Mouse (Mus musculus): Measurements from ENCODE around the gene Kat14. TPM values are rescaled to one million over a fixed set of nuclear protein-coding genes. Genes with fewer than 3 reads are reported as not detected.
A peak's percentile ranks its signal among the peaks of the same experiment; 100 is the strongest.

The Kat14 gene
- polyA plus RNA-seq, 1 experiment: 34.8 TPM

- TF ChIP-seq CTCF (IDR thresholded peaks at IDR 0.05; ENCODE audit: borderline replicate concordance, control insufficient read depth, extremely low read depth, insufficient read depth, low read length, poor library complexity): no peak
- no peak for TF ChIP-seq POLR2A (IDR thresholded peaks at IDR 0.05; ENCODE audit: control insufficient read depth, extremely low read depth, insufficient read depth, low read length, poor library complexity)
- DNase-seq: no peak
- H3K27me3 ChIP-seq (ENCODE audit: control insufficient read depth, insufficient read depth, low read length): no peaks in the 10 kb centered on the region
- H3K4me3 ChIP-seq (ENCODE audit: control insufficient read depth, insufficient read depth, low read length): no peak overlapping the region
- no peak overlapping the region for H3K27ac ChIP-seq (ENCODE audit: control insufficient read depth, insufficient read depth, low read length)
- no peaks in the 10 kb centered on the region for H3K36me3 ChIP-seq (ENCODE audit: control insufficient read depth, insufficient read depth, low read length)
- H3K4me1 ChIP-seq (replicated peaks; ENCODE audit: control insufficient read depth, insufficient read depth, low read length): no peaks in the 10 kb centered on the region
- WGBS: 56% methylated on average over 4 of the region's 4 CpGs
Observed at GRCm38 (mm10) chr2:144438424-144438823, 69.6 kb downstream of the Kat14 start.

- TF ChIP-seq POLR2A (IDR thresholded peaks at IDR 0.05; ENCODE audit: control insufficient read depth, extremely low read depth, insufficient read depth, low read length, poor library complexity): no peak
- no peak for TF ChIP-seq CTCF (IDR thresholded peaks at IDR 0.05; ENCODE audit: borderline replicate concordance, control insufficient read depth, extremely low read depth, insufficient read depth, low read length, poor library complexity)
- H3K4me1 ChIP-seq (replicated peaks; ENCODE audit: control insufficient read depth, insufficient read depth, low read length): no peaks in the 10 kb centered on the region
- no peaks in the 10 kb centered on the region for H3K27me3 ChIP-seq (ENCODE audit: control insufficient read depth, insufficient read depth, low read length)
- no peak overlapping the region for H3K27ac ChIP-seq (ENCODE audit: control insufficient read depth, insufficient read depth, low read length)
- 88% methylated on average over 3 of the region's 3 CpGs for WGBS
- H3K4me3 ChIP-seq (ENCODE audit: control insufficient read depth, insufficient read depth, low read length): no peak overlapping the region
- DNase-seq: no peak
- H3K36me3 ChIP-seq (ENCODE audit: control insufficient read depth, insufficient read depth, low read length): no peaks in the 10 kb centered on the region
Observed at GRCm38 (mm10) chr2:144439191-144439700, 70.5 kb downstream of the Kat14 start.

DNA sequence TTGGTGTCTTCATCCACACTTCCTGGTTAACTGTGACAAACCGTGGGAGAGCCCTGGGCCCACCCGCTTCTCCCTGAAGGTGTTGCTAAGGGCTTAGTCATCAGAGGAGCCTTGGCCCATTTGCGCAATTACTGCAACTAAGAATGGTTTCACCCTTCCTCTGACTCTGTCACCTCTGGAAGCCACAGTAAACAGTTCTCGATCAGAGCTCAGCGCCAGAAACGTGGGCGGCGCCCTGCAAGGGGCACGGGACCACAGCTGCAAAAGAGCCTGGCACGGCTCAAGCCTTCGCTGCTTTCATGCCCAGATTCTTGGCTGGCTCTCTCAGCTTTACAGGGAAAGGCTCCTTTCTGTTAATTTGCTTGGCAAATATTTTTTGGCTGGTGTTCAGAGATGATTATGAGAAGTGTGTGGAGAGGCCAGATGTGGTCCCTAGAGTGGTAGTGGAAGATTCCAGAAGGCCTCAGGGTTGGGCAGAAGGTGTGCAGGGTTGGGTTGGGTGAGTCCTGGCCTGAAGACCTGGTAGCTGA, 72.7 kb downstream of the Kat14 start:
- no peak overlapping the region for H3K27ac ChIP-seq (ENCODE audit: control insufficient read depth, insufficient read depth, low read length)
- no peaks in the 10 kb centered on the region for H3K36me3 ChIP-seq (ENCODE audit: control insufficient read depth, insufficient read depth, low read length)
- H3K27me3 ChIP-seq (ENCODE audit: control insufficient read depth, insufficient read depth, low read length): no peaks in the 10 kb centered on the region
- no peak for DNase-seq
- TF ChIP-seq CTCF (IDR thresholded peaks at IDR 0.05; ENCODE audit: borderline replicate concordance, control insufficient read depth, extremely low read depth, insufficient read depth, low read length, poor library complexity) (no peak), POLR2A (IDR thresholded peaks at IDR 0.05; ENCODE audit: control insufficient read depth, extremely low read depth, insufficient read depth, low read length, poor library complexity) (no peak)
- H3K4me3 ChIP-seq (ENCODE audit: control insufficient read depth, insufficient read depth, low read length): no peak overlapping the region
- WGBS: 86% methylated on average over 11 of the region's 11 CpGs
- no peaks in the 10 kb centered on the region for H3K4me1 ChIP-seq (replicated peaks; ENCODE audit: control insufficient read depth, insufficient read depth, low read length)

DNA sequence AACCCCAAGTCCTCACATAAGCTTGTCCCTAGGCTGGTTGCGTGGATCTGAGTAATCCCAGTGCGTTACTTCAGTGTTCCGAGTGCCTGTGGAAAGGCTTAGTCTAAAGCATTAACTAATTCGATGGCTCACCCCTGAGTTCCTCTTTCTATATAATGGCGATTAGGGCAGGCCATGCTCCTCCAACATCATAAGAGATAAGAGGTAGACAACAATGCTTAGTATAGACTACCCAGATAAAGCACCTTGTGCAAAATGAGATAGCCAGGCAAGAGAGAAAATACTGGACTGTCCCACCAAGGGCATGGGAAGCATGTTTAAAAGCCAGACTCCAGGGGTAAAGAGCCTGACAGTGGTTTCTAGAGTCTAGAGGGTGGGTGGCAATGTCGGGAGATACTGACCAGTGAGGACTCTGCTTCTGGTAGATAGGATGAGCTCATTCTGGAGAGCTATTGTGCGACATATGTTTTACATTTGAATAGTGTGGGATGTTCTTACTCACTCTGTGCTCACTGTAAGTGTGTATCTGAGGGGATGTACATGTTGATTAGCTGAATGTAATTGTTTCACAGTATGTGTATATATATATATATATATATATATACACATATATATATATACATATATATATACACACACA, 77.7 kb downstream of the Kat14 start:
- Histone ChIP-seq H3K27ac (ENCODE audit: control insufficient read depth, insufficient read depth, low read length) (no peak overlapping the region), H3K4me1 (replicated peaks; ENCODE audit: control insufficient read depth, insufficient read depth, low read length) (no peaks in the 10 kb centered on the region), H3K4me3 (ENCODE audit: control insufficient read depth, insufficient read depth, low read length) (no peak overlapping the region), H3K36me3 (ENCODE audit: control insufficient read depth, insufficient read depth, low read length) (no peaks in the 10 kb centered on the region), H3K27me3 (ENCODE audit: control insufficient read depth, insufficient read depth, low read length) (no peaks in the 10 kb centered on the region)
- DNase-seq: no peak
- WGBS: 76% methylated on average over 7 of the region's 7 CpGs
- TF ChIP-seq CTCF (IDR thresholded peaks at IDR 0.05; ENCODE audit: borderline replicate concordance, control insufficient read depth, extremely low read depth, insufficient read depth, low read length, poor library complexity) (no peak), POLR2A (IDR thresholded peaks at IDR 0.05; ENCODE audit: control insufficient read depth, extremely low read depth, insufficient read depth, low read length, poor library complexity) (no peak)

DNA sequence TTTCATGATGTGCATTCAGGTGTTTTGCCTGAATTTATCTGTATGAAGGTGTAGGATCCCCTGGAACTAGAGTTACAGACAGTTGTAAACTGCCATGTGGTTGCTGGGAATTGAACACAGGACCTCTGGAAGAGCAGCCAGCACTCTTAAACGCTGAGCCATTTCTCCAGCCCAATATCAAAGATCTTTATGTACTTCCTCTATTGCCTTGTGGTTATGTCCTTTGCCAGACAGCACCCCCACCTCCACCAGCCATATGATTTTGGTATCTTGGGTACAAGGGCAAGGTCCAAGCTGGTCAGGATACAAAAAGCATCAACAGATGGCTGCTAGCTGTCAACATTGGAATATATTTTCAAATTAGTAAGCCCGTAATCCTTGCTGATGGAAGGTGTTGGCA, 81.6 kb downstream of the Kat14 start:
- no peaks in the 10 kb centered on the region for H3K27me3 ChIP-seq (ENCODE audit: control insufficient read depth, insufficient read depth, low read length)
- H3K36me3 ChIP-seq (ENCODE audit: control insufficient read depth, insufficient read depth, low read length): no peaks in the 10 kb centered on the region
- TF ChIP-seq CTCF (IDR thresholded peaks at IDR 0.05; ENCODE audit: borderline replicate concordance, control insufficient read depth, extremely low read depth, insufficient read depth, low read length, poor library complexity): no peak
- TF ChIP-seq POLR2A (IDR thresholded peaks at IDR 0.05; ENCODE audit: control insufficient read depth, extremely low read depth, insufficient read depth, low read length, poor library complexity): no peak
- WGBS: 44% methylated on average over 2 of the region's 2 CpGs
- DNase-seq: no peak
- no peak overlapping the region for H3K27ac ChIP-seq (ENCODE audit: control insufficient read depth, insufficient read depth, low read length)
- H3K4me1 ChIP-seq (replicated peaks; ENCODE audit: control insufficient read depth, insufficient read depth, low read length): no peaks in the 10 kb centered on the region
- no peak overlapping the region for H3K4me3 ChIP-seq (ENCODE audit: control insufficient read depth, insufficient read depth, low read length)

GRCm38 (mm10) chr2:144452364-144453008, 83.7 kb downstream of the Kat14 start:
- 11% methylated on average over 8 of the region's 8 CpGs for WGBS
- TF ChIP-seq POLR2A (IDR thresholded peaks at IDR 0.05; ENCODE audit: control insufficient read depth, extremely low read depth, insufficient read depth, low read length, poor library complexity): no peak
- no peak for TF ChIP-seq CTCF (IDR thresholded peaks at IDR 0.05; ENCODE audit: borderline replicate concordance, control insufficient read depth, extremely low read depth, insufficient read depth, low read length, poor library complexity)
- no peaks in the 10 kb centered on the region for H3K36me3 ChIP-seq (ENCODE audit: control insufficient read depth, insufficient read depth, low read length)
- no peaks in the 10 kb centered on the region for H3K4me1 ChIP-seq (replicated peaks; ENCODE audit: control insufficient read depth, insufficient read depth, low read length)
- H3K4me3 ChIP-seq (ENCODE audit: control insufficient read depth, insufficient read depth, low read length): no peak overlapping the region
- peak; percentile 71 for DNase-seq
- no peaks in the 10 kb centered on the region for H3K27me3 ChIP-seq (ENCODE audit: control insufficient read depth, insufficient read depth, low read length)
- H3K27ac ChIP-seq (ENCODE audit: control insufficient read depth, insufficient read depth, low read length): no peak overlapping the region

Other genes with a start within 250 kb of the Kat14 start
- gene Mgme1, start 98.3 kb upstream of the Kat14 start, polyA plus RNA-seq (2012; rRNA removed): 4.7 and 5.4 TPM in 2 replicates
- 71.0 and 73.5 TPM in 2 replicates for gene Snx5, start 98.1 kb upstream of the Kat14 start, polyA plus RNA-seq (2012; rRNA removed)
- gene Ovol2, start 36.8 kb upstream of the Kat14 start, polyA plus RNA-seq (2012; rRNA removed): 0.71 and 0.93 TPM in 2 replicates
- gene Pet117, start within 50 bp of the Kat14 start, polyA plus RNA-seq (2012; rRNA removed): not detected in 2 replicates
- 0.27 and 0.40 TPM in 2 replicates for gene Dzank1, start 158.4 kb downstream of the Kat14 start, polyA plus RNA-seq (2012; rRNA removed)
- 10.3 and 10.6 TPM in 2 replicates for gene Polr3f, start 158.7 kb downstream of the Kat14 start, polyA plus RNA-seq (2012; rRNA removed)
- 5.0 and 5.1 TPM in 2 replicates for gene Rbbp9, start 181.9 kb downstream of the Kat14 start, polyA plus RNA-seq (2012; rRNA removed)
- 56.7 and 59.3 TPM in 2 replicates for gene Sec23b, start 187.2 kb downstream of the Kat14 start, polyA plus RNA-seq (2012; rRNA removed)
- gene Smim26, start 225.1 kb downstream of the Kat14 start, polyA plus RNA-seq (2012; rRNA removed): 2.7 and 4.5 TPM in 2 replicates
- gene Dtd1, start 230.9 kb downstream of the Kat14 start, polyA plus RNA-seq (2012; rRNA removed): 7.7 and 8.4 TPM in 2 replicates

Data from thymus, adult 2 months (tissue).